Mouse (Mus musculus): ENCODE data around the gene Anapc7. TPM values are rescaled to one million over a fixed set of nuclear protein-coding genes. Genes with fewer than 3 reads are reported as not detected.
"Not testable (repeated sequence)": the region's sequence is repeated elsewhere in the genome, so short reads cannot be mapped to it uniquely, and the experiment has no call there.

The Anapc7 gene
- total RNA-seq, 1 experiment from 2014 or later, result 44.0 TPM

- no peak for ATAC-seq (replicated peaks; ENCODE audit: low read depth, poor library complexity, severe bottlenecking)
Observed at GRCm38 (mm10) chr5:122403362-122403761, 18.1 kb upstream of the Anapc7 start.

DNA sequence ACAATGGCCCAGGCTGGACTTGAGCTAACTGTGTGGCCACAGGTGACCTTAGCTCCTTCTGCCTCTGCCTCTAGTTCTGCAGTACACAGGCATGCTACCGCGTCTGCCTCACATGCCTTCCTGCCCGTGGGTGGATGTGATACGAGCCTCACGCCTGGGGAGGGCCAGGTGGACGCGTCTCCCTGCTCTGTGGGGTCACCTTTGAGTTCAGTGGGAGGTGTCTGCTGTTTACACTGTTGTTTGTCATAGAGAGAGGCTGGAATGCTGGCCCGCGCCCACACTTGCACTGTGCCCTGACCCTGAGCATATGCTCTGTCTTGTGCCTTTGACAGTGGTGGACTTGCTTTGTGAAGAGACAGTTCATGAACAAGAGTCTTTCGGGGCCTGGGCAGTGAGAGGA lies 16.0 kb upstream of the Anapc7 start:
- no peak for ATAC-seq (replicated peaks; ENCODE audit: low read depth, poor library complexity, severe bottlenecking)

DNA sequence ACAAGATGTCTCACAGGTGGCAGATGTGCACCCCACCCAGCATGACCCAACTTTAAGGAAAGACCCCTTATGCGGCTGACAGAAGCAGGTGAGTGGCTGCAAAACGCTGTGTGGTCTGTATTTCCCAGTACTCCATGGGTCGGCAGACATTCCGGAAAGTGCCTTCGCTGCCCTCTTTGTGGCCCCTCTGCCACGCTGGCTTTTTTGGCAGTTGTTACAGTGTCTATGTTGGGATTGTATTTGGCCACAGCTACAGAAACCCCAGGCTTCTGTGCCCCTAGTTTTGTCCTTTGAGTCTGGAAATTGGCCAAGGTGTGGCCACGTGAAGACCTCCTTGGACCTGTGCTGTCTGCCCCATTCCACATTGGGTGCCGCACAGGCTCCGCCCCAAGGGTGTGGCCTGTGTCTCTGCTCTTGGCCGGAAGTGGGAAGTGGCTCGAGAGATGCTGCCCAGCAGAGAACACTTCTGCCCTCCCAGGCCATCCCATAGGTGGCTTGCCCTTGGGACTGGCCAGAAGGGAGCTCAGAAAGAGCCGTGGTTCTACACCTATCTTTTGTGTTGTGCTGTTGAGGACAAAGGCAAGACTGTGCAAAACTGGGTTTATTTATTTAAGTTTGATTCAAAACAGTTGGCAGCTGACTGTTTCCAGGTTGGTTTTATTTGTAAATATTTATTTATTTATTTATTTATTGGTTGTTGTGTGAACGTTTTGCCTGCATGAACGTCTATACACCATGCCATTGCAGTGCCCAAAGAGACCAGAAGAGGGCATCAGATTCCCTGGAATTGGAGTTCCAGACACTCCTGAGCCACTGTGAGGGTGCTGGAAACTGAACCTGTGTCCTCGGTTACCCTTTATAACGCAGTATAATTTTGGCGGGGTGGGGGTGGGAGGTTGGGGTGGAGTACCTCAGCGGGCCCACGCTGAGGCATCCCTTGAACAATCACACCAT lies 11.5 kb upstream of the Anapc7 start:
- no peak for ATAC-seq (replicated peaks; ENCODE audit: low read depth, poor library complexity, severe bottlenecking)

DNA sequence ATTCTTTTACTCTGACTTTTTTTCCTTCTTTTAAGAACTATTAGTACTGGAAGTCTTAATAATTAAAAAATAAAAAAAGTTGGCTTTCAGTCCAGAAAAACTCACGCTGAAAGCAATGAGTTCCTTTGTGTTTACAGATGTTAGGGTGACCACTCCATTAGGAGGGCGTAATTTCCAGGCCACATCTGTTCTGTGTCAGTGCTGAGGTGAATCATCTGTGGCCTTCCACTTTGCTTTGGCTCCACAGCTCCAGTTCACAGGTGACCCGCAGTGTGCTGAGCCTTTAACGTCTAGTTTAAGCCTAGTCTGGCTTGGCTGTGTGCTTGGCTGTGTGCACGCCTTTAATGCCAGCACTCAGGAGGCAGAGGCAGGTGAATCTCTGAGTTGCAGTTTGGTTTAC lies 9.6 kb upstream of the Anapc7 start:
- ATAC-seq (replicated peaks; ENCODE audit: low read depth, poor library complexity, severe bottlenecking), result no peak

- ATAC-seq (replicated peaks; ENCODE audit: low read depth, poor library complexity, severe bottlenecking), result no peak
Observed at GRCm38 (mm10) chr5:122412826-122413225, 8.7 kb upstream of the Anapc7 start.

DNA sequence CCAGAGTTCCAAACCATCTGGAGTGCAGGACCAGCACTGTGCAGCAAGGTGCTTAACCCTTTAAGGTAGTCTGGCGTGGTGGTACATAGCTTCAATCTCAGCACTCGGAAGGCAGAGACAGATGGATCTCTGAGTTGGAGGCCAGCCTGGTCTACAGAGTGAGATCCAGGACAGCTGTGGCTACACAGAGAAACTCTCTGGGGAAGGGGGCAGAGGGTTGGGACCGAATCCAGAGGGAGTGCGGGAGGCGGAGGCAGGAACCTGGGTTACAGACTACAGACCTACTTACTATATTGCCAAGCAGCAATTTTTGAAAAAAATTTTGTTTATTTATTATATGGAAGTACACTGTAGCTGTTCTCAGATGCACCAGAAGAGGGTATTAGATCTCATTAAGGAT lies 7.1 kb upstream of the Anapc7 start:
- no peak for ATAC-seq (replicated peaks; ENCODE audit: low read depth, poor library complexity, severe bottlenecking)

DNA sequence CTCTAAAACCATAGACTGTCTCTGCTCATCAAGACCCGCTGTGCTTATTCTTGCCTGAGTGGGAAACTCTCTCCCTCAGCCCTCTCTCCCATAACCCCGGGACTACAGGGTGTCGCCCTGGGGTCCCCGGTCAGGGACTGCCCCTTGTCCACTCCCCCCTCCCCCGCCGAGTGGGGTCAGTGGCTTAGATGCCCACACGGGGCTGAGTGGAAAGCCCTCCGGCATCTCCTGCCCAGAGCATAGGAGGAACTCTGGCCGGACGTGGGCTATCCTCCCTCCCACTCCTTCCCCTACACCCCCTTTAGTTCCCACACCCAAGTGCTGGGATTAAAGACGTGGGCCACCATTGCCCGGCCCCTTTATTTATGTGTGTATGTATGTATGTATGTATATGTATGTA lies 6.0 kb upstream of the Anapc7 start:
- no peak for ATAC-seq (replicated peaks; ENCODE audit: low read depth, poor library complexity, severe bottlenecking)

DNA sequence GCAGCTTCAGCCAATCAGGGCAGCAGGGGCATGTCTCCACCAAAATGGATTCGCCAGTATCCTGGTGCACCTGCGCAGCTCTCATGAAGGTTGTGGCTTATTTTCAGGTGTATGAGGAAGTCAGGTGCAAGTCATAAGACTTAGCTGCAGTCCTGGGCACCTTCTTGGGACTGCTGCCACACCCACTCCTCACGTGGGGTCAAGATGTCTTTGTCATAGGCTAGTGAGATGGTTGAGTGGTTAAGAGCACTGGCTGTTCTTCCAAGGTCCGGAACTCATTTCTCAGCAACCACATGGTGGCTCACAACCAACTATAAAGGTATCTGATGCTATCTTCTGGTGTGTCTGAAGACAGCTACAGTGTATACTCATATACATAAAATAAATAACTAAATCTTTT lies 817 bp upstream of the Anapc7 start:
- ATAC-seq (replicated peaks; ENCODE audit: low read depth, poor library complexity, severe bottlenecking), result not testable (repeated sequence)

- peak; percentile 92 for ATAC-seq (replicated peaks; ENCODE audit: low read depth, poor library complexity, severe bottlenecking)
Observed at GRCm38 (mm10) chr5:122422071-122422964, 825 bp downstream of the Anapc7 start.

- no peak for ATAC-seq (replicated peaks; ENCODE audit: low read depth, poor library complexity, severe bottlenecking)
Observed at GRCm38 (mm10) chr5:122423083-122423482, 1.6 kb downstream of the Anapc7 start.

DNA sequence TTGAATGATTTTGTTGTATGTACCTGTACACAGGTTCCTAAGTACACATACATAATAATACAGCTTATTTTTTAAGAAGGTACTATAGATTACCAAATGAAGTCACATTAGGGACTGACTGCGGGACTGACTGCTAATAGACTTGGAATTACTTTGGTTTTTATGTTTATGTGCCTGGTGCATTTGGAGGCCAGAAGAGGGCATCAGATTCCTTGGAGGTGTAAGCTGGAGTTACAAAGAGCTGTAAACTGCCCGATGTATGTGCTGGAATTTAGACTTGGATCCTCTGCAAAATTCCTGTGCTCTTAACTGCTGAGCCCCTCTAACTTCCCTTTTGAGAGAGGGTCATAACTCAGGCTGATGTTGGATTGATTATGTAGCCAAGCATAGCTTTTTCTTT lies 4.1 kb downstream of the Anapc7 start:
- ATAC-seq (replicated peaks; ENCODE audit: low read depth, poor library complexity, severe bottlenecking), result no peak

DNA sequence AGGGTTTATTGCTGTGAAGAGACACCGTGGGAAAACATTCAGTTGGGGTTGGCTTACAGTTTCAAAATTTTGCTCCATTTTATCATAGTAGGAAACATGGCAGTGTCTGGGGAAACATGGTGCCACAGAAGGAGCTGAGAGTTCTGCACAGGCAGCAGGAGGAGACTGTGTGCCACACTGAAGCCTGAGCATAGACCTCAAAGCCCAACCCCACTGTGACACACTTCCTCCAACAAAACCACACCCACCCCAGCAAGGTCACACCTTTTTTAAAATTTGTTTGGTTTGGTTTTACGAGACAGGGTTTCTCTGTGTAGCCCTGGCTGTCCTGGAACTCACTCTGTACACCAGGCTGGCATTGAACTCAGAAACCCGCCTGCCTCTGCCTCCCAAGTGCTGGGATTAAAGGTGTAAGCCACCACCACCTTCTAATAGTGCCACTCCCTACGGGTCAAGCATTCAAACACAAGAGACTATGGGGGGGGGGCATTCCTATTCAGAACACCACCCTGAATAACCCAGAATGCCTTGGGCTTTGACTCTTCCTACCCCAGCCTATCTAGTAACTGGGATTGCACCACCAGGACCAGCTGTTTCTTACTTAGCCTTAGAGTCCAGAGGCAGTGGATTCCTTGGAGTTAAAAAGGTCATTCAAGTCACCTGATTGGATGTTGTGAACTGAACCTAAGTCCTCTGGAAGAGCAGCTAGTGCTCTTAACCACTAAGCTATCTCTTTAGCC lies 8.7 kb downstream of the Anapc7 start:
- ATAC-seq (replicated peaks; ENCODE audit: low read depth, poor library complexity, severe bottlenecking), result 0 out of 2 replicates have a peak, but pooled peaks have one; percentile 54

DNA sequence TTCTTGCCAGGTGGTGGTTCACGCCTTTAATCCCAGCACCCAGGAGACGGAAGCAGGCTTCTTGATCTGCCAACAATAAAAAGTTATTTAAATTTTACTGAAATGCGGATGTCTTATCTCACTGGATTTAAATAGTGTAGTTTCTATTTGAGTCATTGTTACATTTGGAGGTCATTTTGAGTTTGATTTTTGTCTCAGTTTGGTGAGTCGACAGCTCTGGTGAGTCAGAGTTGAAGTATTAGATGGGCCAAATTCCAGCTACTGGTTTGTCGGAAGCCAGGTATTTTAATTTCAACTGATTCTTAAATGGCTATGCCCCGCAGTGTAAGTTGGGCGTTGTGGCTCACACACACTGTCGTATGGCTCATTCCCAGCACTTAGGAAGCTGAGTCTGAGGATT lies 9.7 kb downstream of the Anapc7 start:
- ATAC-seq (replicated peaks; ENCODE audit: low read depth, poor library complexity, severe bottlenecking), result no peak

GRCm38 (mm10) chr5:122434541-122434940 lies 13.0 kb downstream of the Anapc7 start:
- no peak for ATAC-seq (replicated peaks; ENCODE audit: low read depth, poor library complexity, severe bottlenecking)

DNA sequence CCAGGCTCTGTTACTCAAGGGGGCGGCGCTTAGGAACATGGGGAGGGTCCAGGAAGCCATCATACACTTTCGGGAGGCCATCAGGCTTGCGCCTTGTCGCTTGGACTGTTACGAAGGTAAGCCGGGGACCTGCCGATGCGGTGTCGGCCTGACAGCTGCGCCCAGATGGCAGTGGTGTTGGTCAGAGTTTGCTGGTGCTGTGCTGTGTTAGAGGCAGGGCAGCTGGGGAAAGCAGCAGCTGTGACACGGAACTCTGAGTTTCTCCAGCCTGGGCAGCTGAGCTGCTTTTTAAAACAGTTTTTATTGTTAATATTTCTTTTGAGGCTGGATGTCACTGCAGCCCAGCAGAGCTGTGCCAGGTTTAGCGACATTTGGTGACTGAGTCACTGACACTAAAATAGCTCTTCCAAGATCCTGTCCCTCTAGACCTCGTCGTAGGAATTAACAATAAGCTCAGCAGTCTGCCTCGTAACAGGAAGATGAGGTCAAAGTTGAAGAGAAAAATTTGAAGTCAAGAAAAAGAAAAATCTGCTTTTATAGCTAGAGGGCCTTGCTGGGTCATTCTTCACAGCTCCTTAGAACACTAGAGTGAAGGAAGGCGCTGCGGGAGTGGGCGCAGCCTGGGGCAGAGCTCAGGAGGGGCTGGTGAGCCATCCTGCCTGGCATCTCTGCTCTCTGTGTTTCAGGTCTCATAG lies 18.1 kb downstream of the Anapc7 start:
- ATAC-seq (replicated peaks; ENCODE audit: low read depth, poor library complexity, severe bottlenecking), result no peak

DNA sequence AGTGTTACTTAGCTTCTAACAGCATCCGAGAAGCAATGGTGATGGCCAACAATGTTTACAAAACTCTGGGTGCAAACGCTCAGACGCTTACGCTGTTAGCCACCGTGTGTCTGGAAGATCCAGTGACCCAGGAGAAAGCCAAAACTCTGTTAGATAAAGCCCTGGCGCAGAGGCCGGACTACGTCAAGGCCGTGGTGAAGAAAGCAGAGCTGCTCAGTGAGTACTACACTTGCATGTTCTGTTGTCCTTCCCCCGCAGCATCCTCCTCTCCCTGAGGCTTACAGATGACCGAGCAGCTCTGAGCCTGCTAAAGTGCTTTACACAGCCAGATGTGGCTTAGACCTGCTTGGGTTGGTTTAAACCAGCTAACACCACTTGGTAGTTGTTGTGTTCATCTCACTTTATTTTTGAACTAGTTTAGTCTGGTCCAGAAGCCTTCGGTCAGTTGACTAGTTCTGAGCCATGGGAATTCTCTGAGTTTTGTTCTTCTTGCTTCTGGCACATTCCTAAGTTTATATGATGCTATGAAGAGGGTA lies 18.7 kb downstream of the Anapc7 start:
- ATAC-seq (replicated peaks; ENCODE audit: low read depth, poor library complexity, severe bottlenecking), result no peak

- no peak for ATAC-seq (replicated peaks; ENCODE audit: low read depth, poor library complexity, severe bottlenecking)
Observed at GRCm38 (mm10) chr5:122444492-122444891, 23.0 kb downstream of the Anapc7 start.

GRCm38 (mm10) chr5:122445051-122445610 lies 23.6 kb downstream of the Anapc7 start:
- no peak for ATAC-seq (replicated peaks; ENCODE audit: low read depth, poor library complexity, severe bottlenecking)

- no peak for ATAC-seq (replicated peaks; ENCODE audit: low read depth, poor library complexity, severe bottlenecking)
Observed at GRCm38 (mm10) chr5:122447857-122448256, 26.4 kb downstream of the Anapc7 start.
